Mouse (Mus musculus) heart, adult 2 months (tissue): Measurements from ENCODE around the gene Fam166a.

Experiments
- CTCF ChIP-seq: fragments of 200-600 bp; IDR thresholded peaks from 2 replicates; pipeline ENCODE4 v1.8.1; 2022; ENCODE audit warnings: antibody characterized with exemption, mild to moderate bottlenecking, moderate library complexity
- EP300 ChIP-seq: fragments of 200-500 bp; IDR thresholded peaks from 2 replicates; pipeline ENCODE4 v1.6.1; 2011; ENCODE audit warnings: low read depth, low read length, control low read depth; ENCODE audit not compliant: insufficient read depth
- POLR2A ChIP-seq: fragments of 200-500 bp; IDR thresholded peaks from 2 replicates; pipeline ENCODE4 v1.6.1; 2011; ENCODE audit warnings: mild to moderate bottlenecking, low read depth, low read length, control low read depth; ENCODE audit not compliant: insufficient read depth

- TF ChIP-seq CTCF = peak; percentile 83
- peak; percentile 63; the same call in 1 of the 2 replicates for TF ChIP-seq EP300
- no peak for TF ChIP-seq POLR2A
Measured at GRCm38 (mm10) chr2:25228431-25228889, 9.9 kb downstream of the Fam166a start.
